Mouse (Mus musculus): ENCODE results near the gene Ccdc85b.

Ccdc85b gene

GRCm38 (mm10) chr19:5456922-5457745 lies 560 bp downstream of the Ccdc85b start:
- peak; percentile 56 for DNase-seq (ENCODE audit: extremely low spot score, low read depth, low spot score)

GRCm38 (mm10) chr19:5456241-5456921 lies 1.3 kb downstream of the Ccdc85b start:
- DNase-seq (ENCODE audit: extremely low spot score, low read depth, low spot score): no peak

GRCm38 (mm10) chr19:5455568-5455967 lies 2.1 kb downstream of the Ccdc85b start:
- no peak for DNase-seq (ENCODE audit: extremely low spot score, low read depth, low spot score)

DNA sequence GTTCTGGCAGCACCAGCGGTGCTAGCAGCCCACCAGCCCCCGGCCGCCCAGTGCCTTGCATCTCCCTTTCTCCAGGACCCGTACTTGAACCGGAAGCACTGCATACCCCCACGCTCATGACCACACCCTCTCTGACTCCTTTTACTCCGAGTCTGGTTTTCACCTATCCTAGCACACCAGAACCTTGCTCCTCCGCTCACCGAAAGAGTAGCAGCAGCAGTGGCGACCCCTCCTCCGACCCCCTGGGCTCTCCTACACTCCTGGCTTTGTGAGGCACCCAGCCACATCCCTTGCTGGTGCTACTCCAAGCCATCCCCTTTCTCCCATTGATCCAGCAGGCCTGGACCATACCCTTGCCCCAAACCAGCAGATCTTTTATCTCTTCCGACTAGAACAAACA lies 2.7 kb downstream of the Ccdc85b start:
- no peak for DNase-seq (ENCODE audit: extremely low spot score, low read depth, low spot score)

DNA sequence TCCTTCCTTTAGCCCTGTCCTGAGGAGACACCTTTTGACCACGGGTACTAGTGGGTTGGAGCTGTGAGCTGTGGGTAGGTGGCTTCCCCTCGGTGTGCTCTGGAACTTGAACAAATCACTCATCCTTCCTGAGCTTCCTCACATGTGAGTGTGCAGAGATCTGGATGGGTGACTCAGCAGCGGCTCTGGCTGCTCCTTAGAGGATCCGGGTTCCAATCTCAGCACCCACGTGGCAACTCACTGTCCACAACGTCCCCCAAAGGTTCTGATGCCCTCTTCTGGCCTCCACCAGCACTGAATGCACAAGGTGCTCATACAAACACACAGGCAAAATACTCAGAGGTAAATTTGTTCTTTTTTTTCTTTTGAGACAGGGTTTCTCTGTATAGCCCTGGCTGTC lies 5.9 kb downstream of the Ccdc85b start:
- DNase-seq (ENCODE audit: extremely low spot score, low read depth, low spot score): no peak

DNA sequence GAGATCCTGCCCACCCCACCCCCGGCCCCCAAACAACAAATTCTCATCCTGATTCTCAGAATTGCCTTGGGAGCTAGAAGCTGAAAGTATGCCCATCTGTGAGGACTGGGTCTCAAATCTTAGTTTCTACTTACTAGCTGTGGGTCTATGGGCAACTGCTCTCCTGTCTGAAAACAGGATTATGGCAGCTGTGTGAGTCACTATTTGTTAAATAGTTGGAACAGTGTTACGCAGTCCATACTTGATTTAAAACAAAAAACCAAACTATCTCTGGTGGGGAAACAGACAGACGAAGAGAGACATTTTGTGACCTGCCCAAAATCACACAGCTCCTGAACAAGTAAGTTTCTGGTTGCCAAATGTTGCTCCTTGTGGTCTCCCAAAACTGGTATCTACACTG lies 8.0 kb downstream of the Ccdc85b start:
- DNase-seq (ENCODE audit: extremely low spot score, low read depth, low spot score): no peak

GRCm38 (mm10) chr19:5448354-5449150 lies 9.1 kb downstream of the Ccdc85b start:
- DNase-seq (ENCODE audit: extremely low spot score, low read depth, low spot score): no peak

DNA sequence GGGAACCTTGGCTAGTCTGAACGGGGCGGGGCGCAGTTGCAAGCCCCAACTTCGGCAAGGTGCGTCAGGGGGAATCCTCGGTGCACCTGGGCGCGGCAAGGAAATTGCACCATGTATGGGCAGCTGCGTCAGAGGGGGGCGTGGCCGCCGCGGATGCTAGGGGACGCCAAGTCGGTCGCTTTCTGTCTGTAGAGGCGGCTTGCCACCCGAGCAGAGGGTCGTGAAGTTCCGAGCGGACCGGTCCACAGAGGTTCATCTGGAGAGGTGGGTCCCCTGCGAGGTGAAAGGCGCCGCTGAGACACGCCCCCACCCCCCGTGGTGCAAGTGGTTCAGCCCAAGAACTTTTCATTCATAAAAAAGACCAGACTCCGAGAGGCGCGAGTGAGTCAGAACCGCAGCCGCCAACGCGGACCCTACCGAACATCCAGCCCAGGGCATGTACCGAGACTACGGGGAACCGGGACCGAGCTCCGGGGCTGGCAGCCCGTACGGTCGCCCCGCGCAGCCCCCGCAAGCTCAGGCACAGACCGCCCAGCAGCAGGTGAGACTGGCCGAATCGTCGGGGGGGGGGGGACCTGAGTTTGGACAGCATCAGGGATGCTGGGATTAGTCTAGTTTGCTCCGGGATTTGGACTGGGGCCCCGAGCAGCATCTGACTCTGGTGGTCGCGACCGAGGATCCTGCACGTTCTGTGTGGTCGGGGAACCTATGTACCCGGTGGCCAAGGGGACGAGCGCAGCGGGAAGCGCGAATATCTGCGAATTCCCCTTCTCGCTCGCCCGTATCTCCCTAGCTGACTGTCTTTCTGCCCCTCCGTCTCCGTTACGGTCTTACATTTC lies 10.0 kb downstream of the Ccdc85b start, which contains the start of gene Fosl1:
Gene Fosl1 (plus strand): TSS at position 33 of the 839 bp plus-strand sequence.
- no peak for DNase-seq (ENCODE audit: extremely low spot score, low read depth, low spot score)

GRCm38 (mm10) chr19:5445747-5446146 lies 11.9 kb downstream of the Ccdc85b start:
- no peak for DNase-seq (ENCODE audit: extremely low spot score, low read depth, low spot score)

- DNase-seq (ENCODE audit: extremely low spot score, low read depth, low spot score): no peak
Measured at GRCm38 (mm10) chr19:5444954-5445353, 12.7 kb downstream of the Ccdc85b start.

DNA sequence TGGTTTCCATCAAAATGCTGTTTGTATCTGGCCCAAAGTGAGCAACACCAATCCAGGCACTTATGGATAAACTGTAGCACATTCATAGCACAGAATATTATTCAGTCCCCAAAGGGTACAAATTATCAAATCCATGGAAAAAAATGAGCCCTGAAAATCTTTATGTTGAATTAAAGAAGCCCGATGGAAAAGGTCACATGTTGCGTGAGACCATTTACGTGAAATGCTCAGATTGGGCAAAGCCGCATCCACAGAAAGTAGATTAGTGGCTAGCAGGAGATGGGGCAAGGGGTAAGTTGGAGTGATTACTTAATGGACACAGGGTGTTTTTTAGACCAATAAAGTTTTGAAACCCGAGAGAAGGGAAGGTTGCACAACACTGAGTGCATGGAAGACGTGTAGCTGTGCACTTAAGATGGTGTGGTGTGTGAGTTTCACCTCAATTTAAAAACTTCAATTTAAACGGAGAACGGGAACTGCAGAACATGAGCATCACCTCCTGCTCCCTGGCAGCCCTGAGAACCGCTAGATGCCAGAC lies 13.3 kb downstream of the Ccdc85b start:
- no peak for DNase-seq (ENCODE audit: extremely low spot score, low read depth, low spot score)

- no peak for DNase-seq (ENCODE audit: extremely low spot score, low read depth, low spot score)
Measured at GRCm38 (mm10) chr19:5433951-5434350, 23.7 kb downstream of the Ccdc85b start.

- DNase-seq (ENCODE audit: extremely low spot score, low read depth, low spot score): no peak
Measured at GRCm38 (mm10) chr19:5432992-5433852, 24.5 kb downstream of the Ccdc85b start.

DNA sequence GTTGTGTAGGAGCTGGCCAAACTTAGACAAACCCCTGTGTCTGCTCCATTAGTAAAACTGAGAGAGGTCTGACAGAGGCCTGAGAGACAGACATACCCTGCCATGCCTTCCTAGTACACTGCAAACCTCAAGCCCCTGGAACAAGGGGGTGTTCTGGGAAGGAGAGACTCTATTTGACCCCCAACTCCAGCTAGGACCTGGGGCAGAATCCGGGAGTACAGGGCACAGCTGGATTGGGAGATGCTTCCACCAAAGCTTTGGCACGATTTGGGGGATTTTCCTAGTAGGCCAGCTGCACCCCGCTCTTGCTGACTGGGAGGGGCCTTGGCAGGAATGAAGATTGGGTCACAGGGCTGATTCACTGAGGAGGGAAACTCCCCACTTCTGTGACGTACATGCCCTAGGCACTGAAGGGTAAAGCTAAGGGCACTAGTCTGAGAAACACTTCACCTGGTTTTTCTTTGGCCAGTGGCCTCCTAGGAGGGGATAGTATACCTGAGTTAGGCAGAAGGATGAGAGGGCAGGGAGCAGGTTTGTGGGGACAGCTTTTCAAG lies 25.7 kb downstream of the Ccdc85b start:
- no peak for DNase-seq (ENCODE audit: extremely low spot score, low read depth, low spot score)

GRCm38 (mm10) chr19:5430408-5430807 lies 27.3 kb downstream of the Ccdc85b start:
- DNase-seq (ENCODE audit: extremely low spot score, low read depth, low spot score): no peak

DNA sequence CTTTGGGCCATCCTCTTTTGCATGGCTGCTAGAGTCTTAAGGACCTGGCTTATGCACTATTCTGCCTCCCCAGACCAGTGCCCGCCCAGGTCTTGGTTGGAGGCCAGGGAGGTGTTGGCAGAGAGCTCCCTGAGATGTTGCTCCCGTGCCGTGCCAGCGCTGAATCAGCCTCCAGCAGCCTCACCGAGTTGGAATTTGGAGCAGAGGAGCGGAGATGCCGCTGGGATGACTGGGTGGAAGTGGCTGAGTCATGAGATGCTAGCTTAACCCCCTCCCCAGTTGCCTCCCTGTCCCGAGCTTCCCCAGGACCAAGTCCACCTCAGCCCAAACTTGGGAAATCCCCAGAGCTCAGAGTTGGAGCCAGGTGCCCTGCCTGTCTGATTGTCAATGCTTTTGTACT lies 27.9 kb downstream of the Ccdc85b start:
- no peak for DNase-seq (ENCODE audit: extremely low spot score, low read depth, low spot score)

GRCm38 (mm10) chr19:5429219-5429618 lies 28.5 kb downstream of the Ccdc85b start:
- no peak for DNase-seq (ENCODE audit: extremely low spot score, low read depth, low spot score)

DNA sequence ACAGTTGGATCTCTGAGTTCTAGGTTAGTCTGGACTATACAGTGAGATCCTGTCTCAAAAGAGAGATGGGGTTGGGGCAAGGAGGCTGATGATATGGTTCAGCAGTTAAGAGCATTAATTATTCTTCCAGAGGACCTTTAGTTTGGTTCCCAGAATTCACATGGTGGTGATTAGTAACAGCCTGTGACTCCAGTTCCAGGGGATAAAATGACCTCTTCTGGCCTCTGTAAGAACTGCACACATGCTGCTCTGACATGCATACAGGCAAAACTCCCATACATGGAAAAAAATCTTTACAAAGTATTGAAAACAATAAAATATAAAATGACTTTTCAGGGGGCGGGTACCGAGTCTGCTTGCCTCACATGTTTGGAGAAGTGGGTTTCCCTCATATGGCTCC lies 29.6 kb downstream of the Ccdc85b start:
- no peak for DNase-seq (ENCODE audit: extremely low spot score, low read depth, low spot score)

GRCm38 (mm10) chr19:5426640-5427290 lies 30.9 kb downstream of the Ccdc85b start:
- DNase-seq (ENCODE audit: extremely low spot score, low read depth, low spot score): no peak

All from hindlimb bud, embryonic 11.5 days (tissue).